ENCODE assay signal across 10 mouse cellular contexts in genomic region chr12:29629875-29630538, GRCm38 (mm10).
DNase-seq lines count a peak whose midpoint lies in the region; ATAC-seq lines count a peak whose summit lies in the region.
"Had no signal": no experiment of that assay in that cellular context is flagged by ENCODE, and none has a peak within 500 bp of the region (broad histone marks: within the 10 kb centered on the region; RNA-seq: fewer than 3 reads in every experiment).

No protein-coding gene starts in this region.

- 72% methylated on average over 10 of the region's 10 CpGs for WGBS in neural tube, embryonic 11.5 days

- no peak overlapping the region for H3K9ac ChIP-seq in neural tube, embryonic 11.5 days (ENCODE audit: low read length)

- no peaks in the 10 kb centered on the region for H3K9me3 ChIP-seq in neural tube, embryonic 11.5 days (ENCODE audit: control insufficient read depth, low read length)

- no peak overlapping the region for H3K4me3 ChIP-seq in neural tube, embryonic 11.5 days (ENCODE audit: low read depth, low read length)

- peak; percentile 60 for ATAC-seq in frontal cortex, adult (ENCODE audit: low TSS enrichment)
- ATAC-seq in neural tube, embryonic 11.5 days (ENCODE audit: insufficient read depth, low FRiP score, low TSS enrichment) = no peak

- H3K27ac ChIP-seq in neural tube, embryonic 11.5 days (ENCODE audit: low read depth, low read length) = 0 out of 2 replicates have a peak overlapping the region, but pooled peaks have one; percentile 27

- DNase-seq in frontal cortex, postnatal 10 days (ENCODE audit: low spot score in 2 of 2) = no peak
- no peak for DNase-seq in neural tube, embryonic 11.5 days (ENCODE audit: low spot score)
- DNase-seq in neural tube, embryonic 10.5 days (ENCODE audit: extremely low spot score, low spot score) = no peak
- peak; percentile 52 to 76 for DNase-seq in layer of hippocampus, adult 18-20 months (ENCODE audit: low spot score in 2 of 2)
- DNase-seq in telencephalon, adult 2 months (ENCODE audit: low read depth, low spot score) = peak; percentile 80
- DNase-seq in ovary, postnatal 14 days (ENCODE audit: low spot score) = no peak
- DNase-seq in thymus, postnatal 4 days = no peak
- DNase-seq: adrenal gland, adult 8-10 months; cerebellum, postnatal 10 days had no signal

- H3K4me2 ChIP-seq in neural tube, embryonic 11.5 days (ENCODE audit: low read depth) = no peak overlapping the region

- no peaks in the 10 kb centered on the region for H3K4me1 ChIP-seq in neural tube, embryonic 11.5 days (ENCODE audit: control insufficient read depth, insufficient read depth, low read length)

- H3K27me3 ChIP-seq in neural tube, embryonic 11.5 days (ENCODE audit: control insufficient read depth, insufficient read depth, low read length) = no peaks in the 10 kb centered on the region

- no peaks in the 10 kb centered on the region for H3K36me3 ChIP-seq in neural tube, embryonic 11.5 days (ENCODE audit: control insufficient read depth, insufficient read depth, low read length)

Comparison
In these comparisons a context has a peak if more than half of its experiments do, and no peak if none do; other contexts are left out.
1. DNase-seq: peak in layer of hippocampus, adult 18-20 months (2 of 2) and telencephalon, adult 2 months (single experiment); none in frontal cortex, postnatal 10 days (0 of 2), neural tube, embryonic 11.5 days (single experiment), neural tube, embryonic 10.5 days (single experiment), ovary, postnatal 14 days (single experiment) and thymus, postnatal 4 days (single experiment).